Mouse (Mus musculus) liver, embryonic 14.5 days (tissue): ENCODE results near the gene Metap2.

Experiments used
- CTCF ChIP-seq: IDR thresholded peaks from 2 replicates; pipeline ENCODE4 v1.5.1; 2016; ENCODE audit warnings: antibody characterized with exemption, low read depth, control low read depth
- EP300 ChIP-seq: IDR thresholded peaks from 2 replicates; pipeline ENCODE4 v1.6.1; 2016; ENCODE audit warnings: antibody characterized with exemption, low read depth

GRCm38 (mm10) chr10:93890565-93890964 is 6.3 kb downstream of the Metap2 start:
- TF ChIP-seq CTCF (no peak), EP300 (no peak)
